In the genomic region with DNA sequence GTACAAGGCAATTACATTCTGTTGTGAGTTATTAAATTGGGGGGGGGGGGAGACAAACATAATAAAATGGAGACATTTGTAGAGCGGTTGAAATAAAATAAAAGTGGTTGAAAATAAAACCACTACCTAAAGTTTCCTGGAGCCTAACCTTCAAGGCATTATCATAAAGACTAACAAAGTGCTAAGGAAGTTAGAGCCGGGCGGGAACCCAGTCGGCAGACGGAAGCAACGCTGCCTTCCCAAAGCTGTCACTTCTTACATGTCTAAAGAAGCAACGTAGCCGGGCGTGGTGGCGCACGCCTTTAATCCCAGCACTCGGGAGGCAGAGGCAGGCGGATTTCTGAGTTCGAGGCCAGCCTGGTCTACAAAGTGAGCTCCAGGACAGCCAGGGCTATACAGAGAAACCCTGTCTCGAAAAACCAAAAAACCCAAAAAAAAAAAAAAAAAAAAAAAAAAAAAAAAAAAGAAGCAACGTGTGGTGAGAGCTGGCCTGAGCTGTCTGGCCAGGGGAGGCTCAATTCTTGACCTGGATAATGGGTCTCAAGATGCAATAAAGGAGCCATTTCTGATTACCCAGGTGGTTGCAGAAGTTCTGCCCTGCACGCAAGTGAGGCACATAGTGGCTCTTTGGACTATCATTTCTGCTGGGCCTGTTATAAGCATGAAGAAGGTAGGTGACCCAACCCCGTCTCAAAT, we compare ENCODE assay signal across 14 mouse cellular contexts. TPM values are rescaled to one million over a fixed set of nuclear protein-coding genes. Genes with fewer than 3 reads are reported as not detected.
DNase-seq lines count a peak whose midpoint lies in the region; ATAC-seq and TF ChIP-seq lines count a peak whose summit lies in the region.
"Had no signal": no experiment of that assay in that cellular context is flagged by ENCODE, and none has a peak within 500 bp of the region (broad histone marks: within the 10 kb centered on the region; RNA-seq: fewer than 3 reads in every experiment).

No protein-coding gene starts in this region.

- no peak overlapping the region for H3K9ac ChIP-seq in forebrain, embryonic 12.5 days
- H3K9ac ChIP-seq in forebrain, embryonic 14.5 days (ENCODE audit: low read length) = no peak overlapping the region
- H3K9ac ChIP-seq: forebrain, postnatal 0 days; lung, embryonic 14.5 days had no signal

- H3K4me1 ChIP-seq in forebrain, embryonic 12.5 days = peaks cover 17% of the 10 kb centered on the region
- H3K4me1 ChIP-seq in forebrain, embryonic 14.5 days (ENCODE audit: control insufficient read depth, insufficient read depth, low read length) = peaks cover 12% of the 10 kb centered on the region
- H3K4me1 ChIP-seq in thymus, adult 2 months (replicated peaks; ENCODE audit: control insufficient read depth, insufficient read depth, low read length) = peaks cover 17% of the 10 kb centered on the region

- no peak overlapping the region for H3K27ac ChIP-seq in forebrain, embryonic 12.5 days
- H3K27ac ChIP-seq in forebrain, embryonic 14.5 days (ENCODE audit: low read depth, low read length) = no peak overlapping the region
- H3K27ac ChIP-seq in thymus, adult 2 months (ENCODE audit: control insufficient read depth, insufficient read depth, low read length) = no peak overlapping the region
- H3K27ac ChIP-seq: heart, embryonic 10.5 days; limb, embryonic 13.5 days; midbrain, embryonic 10.5 days; neural tube, embryonic 13.5 days had no signal

- peaks cover 23% of the 10 kb centered on the region for H3K36me3 ChIP-seq in forebrain, embryonic 12.5 days (replicated peaks)
- H3K36me3 ChIP-seq in forebrain, embryonic 14.5 days (ENCODE audit: control insufficient read depth, insufficient read depth, low read length) = peaks cover 24% of the 10 kb centered on the region
- peaks cover 16% of the 10 kb centered on the region for H3K36me3 ChIP-seq in thymus, adult 2 months (ENCODE audit: control insufficient read depth, insufficient read depth, low read length)

- peaks cover 22% of the 10 kb centered on the region; the same call in 1 of the 2 replicates for H3K27me3 ChIP-seq in forebrain, embryonic 12.5 days
- no peaks in the 10 kb centered on the region for H3K27me3 ChIP-seq in forebrain, embryonic 14.5 days (replicated peaks; ENCODE audit: control insufficient read depth, insufficient read depth, low read length)
- H3K27me3 ChIP-seq in thymus, adult 2 months (ENCODE audit: control insufficient read depth, insufficient read depth, low read length) = no peaks in the 10 kb centered on the region

- ATAC-seq in forebrain, embryonic 12.5 days (ENCODE audit: low FRiP score) = peak; percentile 3; the same call in 1 of the 2 replicates
- no peak for ATAC-seq in forebrain, embryonic 14.5 days

- TF ChIP-seq CTCF in thymus, adult 2 months (IDR thresholded peaks at IDR 0.05; ENCODE audit: borderline replicate concordance, control insufficient read depth, extremely low read depth, insufficient read depth, low read length, poor library complexity) = no peak

- no peaks in the 10 kb centered on the region for H3K9me3 ChIP-seq in forebrain, embryonic 12.5 days
- no peaks in the 10 kb centered on the region for H3K9me3 ChIP-seq in forebrain, embryonic 14.5 days (replicated peaks; ENCODE audit: control insufficient read depth, low read length)
- H3K9me3 ChIP-seq: G1E; heart, embryonic 10.5 days; limb, embryonic 13.5 days; midbrain, embryonic 10.5 days; neural tube, embryonic 13.5 days had no signal

- 60% methylated on average over 16 of the region's 18 CpGs for whole genome bisulfite sequencing in forebrain, embryonic 12.5 days
- WGBS in forebrain, embryonic 14.5 days = 58% methylated on average over 15 of the region's 18 CpGs
- WGBS in thymus, adult 2 months = 45% methylated on average over 17 of the region's 18 CpGs

- no peak overlapping the region for H3K4me2 ChIP-seq in forebrain, embryonic 12.5 days
- no peak overlapping the region for H3K4me2 ChIP-seq in forebrain, embryonic 14.5 days (ENCODE audit: low read length)
- H3K4me2 ChIP-seq: limb, embryonic 13.5 days; lung, embryonic 14.5 days; neural tube, embryonic 13.5 days had no signal

- DNase-seq in forebrain, embryonic 14.5 days (ENCODE audit: low spot score) = no peak
- DNase-seq in thymus, postnatal 25 days = peak; percentile 21
- DNase-seq in thymus, adult 2 months = no peak
- DNase-seq in R1 (ENCODE audit: low read depth, low spot score) = peak; percentile 68
- DNase-seq in lung, postnatal 25 days (ENCODE audit: low spot score) = no peak
- no peak for DNase-seq in urinary bladder, postnatal 25 days (ENCODE audit: low spot score)

- no peak overlapping the region for H3K4me3 ChIP-seq in forebrain, embryonic 12.5 days (replicated peaks)
- H3K4me3 ChIP-seq in forebrain, embryonic 14.5 days (ENCODE audit: low read depth, low read length) = no peak overlapping the region
- no peak overlapping the region for H3K4me3 ChIP-seq in thymus, adult 2 months (ENCODE audit: control insufficient read depth, insufficient read depth, low read length)
- H3K4me3 ChIP-seq: limb, embryonic 13.5 days; neural tube, embryonic 13.5 days had no signal

- no peak for TF ChIP-seq POLR2A in thymus, adult 2 months (IDR thresholded peaks at IDR 0.05; ENCODE audit: control insufficient read depth, extremely low read depth, insufficient read depth, low read length, poor library complexity)

RNA-seq across cellular contexts. Expression of a gene that starts 0.9 kb away (rescaled TPM):
- polyA plus RNA-seq in forebrain, embryonic 12.5 days (2016; fragmentation: Nextera tagmentation; extraction: Ambion mirVana) = 859 and 942 TPM in 2 replicates
- polyA plus RNA-seq in forebrain, embryonic 14.5 days (2014; fragmentation: Nextera tagmentation; extraction: Ambion mirVana) = 739 and 915 TPM in 2 replicates
- polyA plus RNA-seq in thymus, adult 2 months (2012; rRNA removed) = 481 and 516 TPM in 2 replicates

RNA-seq across cellular contexts. Expression of a gene that starts 7.8 kb away (rescaled TPM):
- 11.8 and 13.0 TPM in 2 replicates for polyA plus RNA-seq in forebrain, embryonic 12.5 days (2016; fragmentation: Nextera tagmentation; extraction: Ambion mirVana)
- 24.0 and 25.2 TPM in 2 replicates for polyA plus RNA-seq in forebrain, embryonic 14.5 days (2014; fragmentation: Nextera tagmentation; extraction: Ambion mirVana)
- 17.1 and 17.3 TPM in 2 replicates for polyA plus RNA-seq in thymus, adult 2 months (2012; rRNA removed)

RNA-seq across cellular contexts. Expression of a gene that starts 59.8 kb away (rescaled TPM):
- polyA plus RNA-seq in forebrain, embryonic 12.5 days (2016; fragmentation: Nextera tagmentation; extraction: Ambion mirVana) = 1.9 and 2.0 TPM in 2 replicates
- 2.1 and 3.0 TPM in 2 replicates for polyA plus RNA-seq in forebrain, embryonic 14.5 days (2014; fragmentation: Nextera tagmentation; extraction: Ambion mirVana)
- 1.9 TPM in 2 replicates for polyA plus RNA-seq in thymus, adult 2 months (2012; rRNA removed)
- polyA plus RNA-seq: G1E had no signal

Comparison
In these comparisons a context has a peak if more than half of its experiments do, and no peak if none do; other contexts are left out.
1. DNase-seq: peak in thymus, postnatal 25 days (single experiment) and R1 (single experiment); none in forebrain, embryonic 14.5 days (single experiment), thymus, adult 2 months (single experiment), lung, postnatal 25 days (single experiment) and urinary bladder, postnatal 25 days (single experiment).